Mouse (Mus musculus): ENCODE measurements around the gene Olfr294. TPM values are rescaled to one million over a fixed set of nuclear protein-coding genes. Genes with fewer than 3 reads are reported as not detected.

Gene Olfr294
- total RNA-seq (2012; rRNA removed) (not detected in 2 replicates), polyA plus RNA-seq (2012; ENCODE audit: insufficient read depth in 1 of 2, insufficient read length in 2 of 2, low read depth in 1 of 2, low replicate concordance in 2 of 2, missing spikeins in 1 of 2) (not detected)

GRCm38 (mm10) chr7:86616543-86616942, at the start of gene Olfr294:
Olfr294 (minus strand) TSS chr7:86616643.
- no peak for TF ChIP-seq CHD2 (IDR thresholded peaks at IDR 0.05; ENCODE audit: low read length)
- no peak for TF ChIP-seq TCF12 (IDR thresholded peaks at IDR 0.05; ENCODE audit: low read depth, low read length)
- TF ChIP-seq ZC3H11A (IDR thresholded peaks at IDR 0.05; ENCODE audit: low read depth, low read length), result no peak
- no peak for TF ChIP-seq NRF1 (IDR thresholded peaks at IDR 0.05; ENCODE audit: insufficient read depth, low read depth, low read length, poor library complexity, severe bottlenecking)
- no peak for TF ChIP-seq TBP (IDR thresholded peaks at IDR 0.05; ENCODE audit: low read depth, low read length)
- no peak for TF ChIP-seq RCOR1 (IDR thresholded peaks at IDR 0.05; ENCODE audit: low read depth, low read length)
- TF ChIP-seq CTCF (IDR thresholded peaks at IDR 0.05 in 2 of 3, conservative IDR thresholded peaks at IDR 0.05 in 1 of 3; ENCODE audit: control insufficient read depth in 1 of 3, insufficient read depth in 1 of 3, low read depth in 2 of 3, low read length in 3 of 3, poor library complexity in 1 of 3, severe bottlenecking in 1 of 3), result no peak
- no peak for TF ChIP-seq BHLHE40 (IDR thresholded peaks at IDR 0.05; ENCODE audit: borderline replicate concordance, low read depth, low read length)
- TF ChIP-seq HCFC1 (IDR thresholded peaks at IDR 0.05; ENCODE audit: low read depth, low read length), result no peak
- TF ChIP-seq SMC3 (IDR thresholded peaks at IDR 0.05; ENCODE audit: low read depth, low read length), result no peak
- no peak for TF ChIP-seq NELFE (IDR thresholded peaks at IDR 0.05; ENCODE audit: low read depth, low read length)
- TF ChIP-seq RAD21 (IDR thresholded peaks at IDR 0.05; ENCODE audit: low read depth, low read length), result no peak
- no peak for TF ChIP-seq MEF2A (IDR thresholded peaks at IDR 0.05; ENCODE audit: extremely low read depth, insufficient replicate concordance, low read depth, low read length, poor library complexity, severe bottlenecking)
- no peak for TF ChIP-seq JUND (IDR thresholded peaks at IDR 0.05; ENCODE audit: low read depth, low read length)
- no peak for DNase-seq (ENCODE audit: low read depth, low spot score)
- H3K9ac ChIP-seq (ENCODE audit: control insufficient read depth, low read depth, low read length, poor library complexity, severe bottlenecking), result no peak within 1 kb of the TSS
- H3K27me3 ChIP-seq (ENCODE audit: control insufficient read depth in 1 of 2, insufficient read depth in 2 of 2, low read length in 2 of 2), result no peaks in the 10 kb centered on the region
- no peak within 1 kb of the TSS for H3K4me3 ChIP-seq (ENCODE audit: control insufficient read depth in 1 of 2, insufficient read depth in 1 of 2, low read depth in 2 of 2, low read length in 2 of 2)
- H3K27ac ChIP-seq (ENCODE audit: control insufficient read depth, low read depth, low read length), result no peak within 1 kb of the TSS
- H3K4me1 ChIP-seq (ENCODE audit: control insufficient read depth in 1 of 2, insufficient read depth in 2 of 2, low read length in 2 of 2), result no peaks in the 10 kb centered on the region
- H3K36me3 ChIP-seq (ENCODE audit: control insufficient read depth in 1 of 2, insufficient read depth in 2 of 2, low read length in 2 of 2), result no peaks in the 10 kb centered on the region
- no peaks in the 10 kb centered on the region for H3K79me2 ChIP-seq (ENCODE audit: control insufficient read depth, insufficient read depth, low read length, poor library complexity)
- no peaks in the 10 kb centered on the region for H3K9me3 ChIP-seq (replicated peaks; ENCODE audit: insufficient read depth, low read length)

GRCm38 (mm10) chr7:86648761-86649160, 32.3 kb upstream of the Olfr294 start, which contains the start of gene Olfr293:
Olfr293 (plus strand) TSS chr7:86649061.
- Histone ChIP-seq H3K27ac (ENCODE audit: control insufficient read depth, low read depth, low read length) (no peak within 1 kb of the TSS), H3K9me3 (replicated peaks; ENCODE audit: insufficient read depth, low read length) (no peaks in the 10 kb centered on the region), H3K4me1 (ENCODE audit: control insufficient read depth in 1 of 2, insufficient read depth in 2 of 2, low read length in 2 of 2) (no peaks in the 10 kb centered on the region), H3K27me3 (ENCODE audit: control insufficient read depth in 1 of 2, insufficient read depth in 2 of 2, low read length in 2 of 2) (no peaks in the 10 kb centered on the region), H3K36me3 (ENCODE audit: control insufficient read depth in 1 of 2, insufficient read depth in 2 of 2, low read length in 2 of 2) (no peaks in the 10 kb centered on the region), H3K79me2 (ENCODE audit: control insufficient read depth, insufficient read depth, low read length, poor library complexity) (no peaks in the 10 kb centered on the region), H3K9ac (ENCODE audit: control insufficient read depth, low read depth, low read length, poor library complexity, severe bottlenecking) (no peak within 1 kb of the TSS), H3K4me3 (ENCODE audit: control insufficient read depth in 1 of 2, insufficient read depth in 1 of 2, low read depth in 2 of 2, low read length in 2 of 2) (no peak within 1 kb of the TSS)
- DNase-seq (ENCODE audit: low read depth, low spot score), result no peak
- no peak for TF ChIP-seq ZKSCAN1 (IDR thresholded peaks at IDR 0.05; ENCODE audit: low read depth, low read length)
- TF ChIP-seq POLR2AphosphoS5 (IDR thresholded peaks at IDR 0.05; ENCODE audit: borderline replicate concordance, low read depth, low read length), result no peak
- no peak for TF ChIP-seq GABPA (IDR thresholded peaks at IDR 0.05; ENCODE audit: low read depth, low read length)
- TF ChIP-seq E2F4 (IDR thresholded peaks at IDR 0.05; ENCODE audit: borderline replicate concordance, low read depth, low read length), result no peak
- TF ChIP-seq MAX (IDR thresholded peaks at IDR 0.05; ENCODE audit: low read length), result no peak
- TF ChIP-seq MAFK (IDR thresholded peaks at IDR 0.05; ENCODE audit: borderline replicate concordance, low read depth, low read length), result no peak
